Mouse (Mus musculus) stomach, embryonic 14.5 days (tissue): ENCODE results near the gene Pgam2. TPM values are rescaled to one million over a fixed set of nuclear protein-coding genes. Genes with fewer than 3 reads are reported as not detected.
"Not testable (repeated sequence)": the region's sequence is repeated elsewhere in the genome, so short reads cannot be mapped to it uniquely, and the experiment has no call there.

Experiments used
- ATAC-seq: fragments of 200-750 bp; cut with Nextera tagmentation; 2 replicates; pipeline ENCODE4 v1.8.0; 2017; ENCODE audit warnings: low read depth, moderate TSS enrichment; ENCODE audit not compliant: insufficient number of reproducible peaks, insufficient read depth, low FRiP score
- H3K27ac ChIP-seq: fragments of 300-500 bp; sonication (generic); 2 replicates; pipeline ENCODE4 v1.5.1; 2014; ENCODE audit warnings: mild to moderate bottlenecking, low read length, moderate library complexity, mixed read lengths
- H3K27me3 ChIP-seq: fragments of 300-500 bp; sonication (generic); 2 replicates; pipeline ENCODE4 v1.6.1; 2014; ENCODE audit warnings: low read length, control low read depth, mixed read lengths; ENCODE audit not compliant: control insufficient read depth, insufficient read depth
- H3K36me3 ChIP-seq: fragments of 300-500 bp; sonication (generic); 2 replicates; pipeline ENCODE4 v1.6.1; 2014; ENCODE audit warnings: mild to moderate bottlenecking, control low read depth, low read length, moderate library complexity, mixed read lengths; ENCODE audit not compliant: control insufficient read depth, insufficient read depth
- H3K4me1 ChIP-seq: fragments of 300-500 bp; sonication (generic); 2 replicates; pipeline ENCODE4 v1.6.1; 2014; ENCODE audit warnings: low read length, control low read depth, mixed read lengths; ENCODE audit not compliant: control insufficient read depth, insufficient read depth
- H3K4me2 ChIP-seq: fragments of 300-500 bp; sonication (generic); replicated peaks from 2 replicates; pipeline ENCODE4 v1.6.1; 2014; ENCODE audit warnings: low read depth, low read length, control low read depth
- H3K4me3 ChIP-seq: fragments of 300-500 bp; sonication (generic); 2 replicates; pipeline ENCODE4 v1.5.1; 2014; ENCODE audit warnings: low read depth, low read length, control low read depth
- H3K9ac ChIP-seq: fragments of 300-500 bp; sonication (generic); replicated peaks from 2 replicates; pipeline ENCODE4 v1.6.1; 2014; ENCODE audit warnings: low read depth, mild to moderate bottlenecking, control low read depth, low read length, moderate library complexity, mixed read lengths
- H3K9me3 ChIP-seq: fragments of 300-500 bp; sonication (generic); 2 replicates; pipeline ENCODE4 v1.6.1; 2016; ENCODE audit warnings: low read depth, low read length, control low read depth; ENCODE audit not compliant: control insufficient read depth
- WGBS: fragments of 180-500 bp; shearing (Covaris S2); extraction: QIAGEN DNeasy Blood & Tissue Kit; methylation state at CpG from one replicate; pipeline ENCODE4 v1.1.7; 2014; 5-methylcytosine and 5-hydroxymethylcytosine counted together
- polyA plus RNA-seq: library from polyadenylated mRNA; unstranded; fragments of >200 nt; fragmentation: Nextera tagmentation; extraction: Ambion mirVana; gene quantifications from 2 replicates; pipeline ENCODE4 v1.2.1, GENCODE M21; 2014

Pgam2 gene
- polyA plus RNA-seq, 1 experiment from 2014 or later: 1.5 TPM

DNA sequence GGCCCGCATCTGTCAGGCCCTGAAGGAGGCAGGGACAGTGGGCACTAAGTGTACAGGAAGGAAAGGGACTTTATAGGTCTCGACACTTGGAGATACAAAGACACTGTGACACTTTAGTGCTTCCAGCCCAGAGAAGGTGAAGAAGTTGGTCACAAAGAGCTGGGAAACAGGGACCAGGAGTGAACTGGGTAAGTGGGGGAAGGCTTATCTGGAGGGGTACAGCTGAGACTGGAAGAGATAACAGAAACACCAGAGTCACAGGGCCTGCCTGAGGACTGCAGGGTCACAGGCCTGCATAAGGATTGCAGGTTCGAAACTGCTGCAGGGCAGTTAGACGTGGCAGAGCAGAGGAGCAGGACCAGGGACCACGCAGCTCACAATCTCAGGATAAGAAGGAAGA is 24.4 kb upstream of the Pgam2 start:
- no peak overlapping the region for H3K27ac ChIP-seq
- peaks cover 19% of the 10 kb centered on the region for H3K36me3 ChIP-seq
- no peak for ATAC-seq
- WGBS: 92% methylated on average over 5 of the region's 5 CpGs
- H3K4me2 ChIP-seq: no peak overlapping the region
- H3K9ac ChIP-seq: no peak overlapping the region
- H3K9me3 ChIP-seq: no peaks in the 10 kb centered on the region
- no peaks in the 10 kb centered on the region for H3K27me3 ChIP-seq
- no peak overlapping the region for H3K4me3 ChIP-seq
- H3K4me1 ChIP-seq: no peaks in the 10 kb centered on the region

DNA sequence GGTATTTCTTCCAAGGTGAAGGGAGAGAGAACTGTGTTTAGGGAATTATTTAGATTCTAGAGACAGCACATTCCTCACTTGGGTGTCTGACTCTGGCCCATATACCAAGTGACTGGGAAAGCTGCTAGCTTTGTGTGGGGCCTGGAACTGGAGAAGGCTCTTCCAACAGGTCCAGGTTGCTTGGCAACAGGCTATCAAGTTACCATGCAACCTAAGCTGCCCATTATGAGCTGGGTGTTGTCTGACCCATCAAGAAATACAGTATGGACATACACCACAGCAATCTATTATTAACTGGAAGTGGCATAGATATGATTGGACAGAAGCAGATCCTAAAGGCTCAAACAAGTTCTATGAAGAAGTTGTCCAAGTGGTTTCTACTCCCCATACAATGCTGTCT is 21.9 kb upstream of the Pgam2 start:
- no peaks in the 10 kb centered on the region for H3K4me1 ChIP-seq
- peaks cover 7% of the 10 kb centered on the region for H3K36me3 ChIP-seq
- ATAC-seq: no peak
- H3K9me3 ChIP-seq: no peaks in the 10 kb centered on the region
- no peak overlapping the region for H3K27ac ChIP-seq
- no peak overlapping the region for H3K4me2 ChIP-seq
- H3K4me3 ChIP-seq: no peak overlapping the region
- no peaks in the 10 kb centered on the region for H3K27me3 ChIP-seq
- H3K9ac ChIP-seq: no peak overlapping the region

DNA sequence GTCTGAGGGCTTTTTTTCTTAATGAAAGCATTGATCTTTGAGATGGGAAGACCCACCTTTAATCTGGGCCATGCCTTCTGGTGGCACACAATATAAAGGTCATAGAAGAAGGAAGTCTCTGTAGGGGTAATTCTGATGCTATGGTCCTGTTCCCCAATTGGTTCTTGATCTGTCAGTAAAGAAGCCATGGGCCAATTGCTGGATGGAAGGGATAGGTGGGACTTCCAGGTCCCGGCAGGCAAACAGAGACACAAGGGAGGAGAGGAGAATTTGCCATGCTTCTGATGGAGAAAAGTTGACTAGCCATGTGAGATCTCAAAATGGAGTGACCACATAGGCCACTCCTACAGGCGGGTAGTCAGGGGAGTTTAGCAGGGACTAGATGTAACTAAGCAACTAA is 15.7 kb upstream of the Pgam2 start:
- no peaks in the 10 kb centered on the region for H3K27me3 ChIP-seq
- H3K4me3 ChIP-seq: no peak overlapping the region
- H3K9me3 ChIP-seq: no peaks in the 10 kb centered on the region
- no peak for ATAC-seq
- H3K9ac ChIP-seq: no peak overlapping the region
- H3K4me1 ChIP-seq: no peaks in the 10 kb centered on the region
- no peaks in the 10 kb centered on the region for H3K36me3 ChIP-seq
- no peak overlapping the region for H3K4me2 ChIP-seq
- no peak overlapping the region for H3K27ac ChIP-seq
- WGBS: 59% methylated on average over 2 of the region's 2 CpGs

GRCm38 (mm10) chr11:5813381-5813780 is 9.8 kb upstream of the Pgam2 start:
- WGBS: 78% methylated on average over 10 of the region's 10 CpGs
- no peak for ATAC-seq

GRCm38 (mm10) chr11:5809487-5809886 is 6.0 kb upstream of the Pgam2 start:
- not testable (repeated sequence) for ATAC-seq

More at GRCm38 (mm10) chr11:5813381-5813780, 9.8 kb upstream of the Pgam2 start:
- no peaks in the 10 kb centered on the region for H3K27me3 ChIP-seq
- H3K4me3 ChIP-seq: no peak overlapping the region
- no peaks in the 10 kb centered on the region for H3K9me3 ChIP-seq
- no peak overlapping the region for H3K27ac ChIP-seq
- no peak overlapping the region for H3K9ac ChIP-seq
- H3K4me1 ChIP-seq: no peaks in the 10 kb centered on the region
- no peak overlapping the region for H3K4me2 ChIP-seq
- H3K36me3 ChIP-seq: no peaks in the 10 kb centered on the region

DNA sequence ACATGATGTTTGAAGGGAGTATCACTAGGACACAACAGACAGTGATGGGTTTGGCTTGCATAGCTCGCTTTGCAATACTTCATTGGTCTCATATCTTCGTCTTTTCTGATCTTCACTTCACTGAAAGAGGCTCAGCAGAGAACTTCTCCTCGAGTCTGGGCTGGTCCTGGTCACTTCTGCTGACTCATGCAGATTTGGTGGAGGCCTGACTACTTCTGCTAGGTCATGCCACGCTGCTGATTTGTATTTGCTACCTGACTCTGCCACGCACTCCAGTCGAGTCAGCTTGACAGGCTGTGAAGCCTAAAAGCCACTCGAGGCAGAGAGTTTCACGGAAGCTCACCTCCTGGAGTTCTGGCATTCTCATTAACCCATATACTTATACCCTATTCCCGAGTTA is 4.4 kb upstream of the Pgam2 start:
- H3K4me1 ChIP-seq: 0 out of 2 replicates have a peak, but pooled peaks cover 7% of the 10 kb centered on the region
- H3K27ac ChIP-seq: no peak overlapping the region
- no peaks in the 10 kb centered on the region for H3K36me3 ChIP-seq
- WGBS: 85% methylated on average over 9 of the region's 9 CpGs
- H3K4me2 ChIP-seq: no peak overlapping the region
- no peaks in the 10 kb centered on the region for H3K9me3 ChIP-seq
- no peaks in the 10 kb centered on the region for H3K27me3 ChIP-seq
- no peak for ATAC-seq
- H3K4me3 ChIP-seq: no peak overlapping the region
- no peak overlapping the region for H3K9ac ChIP-seq

More at GRCm38 (mm10) chr11:5809487-5809886, 6.0 kb upstream of the Pgam2 start:
- not testable (repeated sequence) for H3K27ac ChIP-seq, H3K9ac ChIP-seq, H3K9me3 ChIP-seq, H3K36me3 ChIP-seq, H3K4me2 ChIP-seq, H3K27me3 ChIP-seq, H3K4me1 ChIP-seq, H3K4me3 ChIP-seq
- 88% methylated on average over 4 of the region's 4 CpGs for WGBS

- Histone ChIP-seq H3K27me3 (no peaks in the 10 kb centered on the region), H3K4me2 (no peak overlapping the region), H3K9ac (no peak overlapping the region), H3K36me3 (no peaks in the 10 kb centered on the region; the same call in 1 of the 2 replicates), H3K4me3 (no peak overlapping the region), H3K4me1 (0 out of 2 replicates have a peak, but pooled peaks cover 7% of the 10 kb centered on the region), H3K27ac (no peak overlapping the region), H3K9me3 (no peaks in the 10 kb centered on the region)
- ATAC-seq: no peak
- 75% methylated on average over 3 of the region's 3 CpGs for WGBS
Observed at GRCm38 (mm10) chr11:5805711-5806110, 2.2 kb upstream of the Pgam2 start.

DNA sequence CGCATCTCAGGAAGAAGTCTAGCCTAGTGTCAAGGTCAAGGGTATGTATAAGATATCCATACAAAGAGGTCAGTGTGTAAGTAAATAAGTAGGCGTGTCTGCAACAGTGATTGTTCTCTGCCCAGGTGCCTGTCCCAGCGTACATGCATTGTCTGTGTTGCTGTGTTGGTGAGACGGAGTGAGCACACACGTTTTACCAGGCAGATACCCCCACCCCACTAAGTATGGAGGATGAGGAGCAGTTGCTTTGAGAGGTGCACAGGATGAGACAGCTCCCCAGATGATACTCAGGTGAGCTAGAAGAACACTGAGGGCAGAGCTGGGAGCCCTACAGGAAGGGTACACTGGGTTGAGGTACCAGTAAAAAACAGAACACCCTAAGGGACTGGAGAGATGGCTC is 641 bp upstream of the Pgam2 start:
- H3K9me3 ChIP-seq: no peaks in the 10 kb centered on the region
- no peak overlapping the region for H3K27ac ChIP-seq
- H3K4me2 ChIP-seq: no peak overlapping the region
- H3K4me3 ChIP-seq: no peak overlapping the region
- no peak overlapping the region for H3K9ac ChIP-seq
- H3K27me3 ChIP-seq: no peaks in the 10 kb centered on the region
- H3K36me3 ChIP-seq: peaks cover 11% of the 10 kb centered on the region; the same call in 1 of the 2 replicates
- no peak for ATAC-seq
- 56% methylated on average over 5 of the region's 5 CpGs for WGBS
- 0 out of 2 replicates have a peak, but pooled peaks cover 7% of the 10 kb centered on the region for H3K4me1 ChIP-seq

- Histone ChIP-seq H3K36me3 (peaks cover 21% of the 10 kb centered on the region), H3K9ac (no peak overlapping the region), H3K4me2 (no peak overlapping the region), H3K4me3 (no peak overlapping the region), H3K27ac (no peak overlapping the region), H3K4me1 (0 out of 2 replicates have a peak, but pooled peaks cover 7% of the 10 kb centered on the region), H3K27me3 (no peaks in the 10 kb centered on the region), H3K9me3 (no peaks in the 10 kb centered on the region)
- 80% methylated on average over 8 of the region's 8 CpGs for WGBS
- no peak for ATAC-seq
Observed at GRCm38 (mm10) chr11:5802457-5803217, 896 bp downstream of the Pgam2 start.
